Mouse (Mus musculus): ENCODE measurements at regions not wholly inside any gene's neighbourhood (a gene's known extent, or its start where the extent isn't known, plus 50 kb on each side); places are given as distances from the start of the nearest gene placed in this dataset.
"Not testable (repeated sequence)": the region's sequence is repeated elsewhere in the genome, so short reads cannot be mapped to it uniquely, and the experiment has no call there.

GRCm38 (mm10) chr12:29087245-29087644, 335.6 kb downstream of the Eipr1 start:
- not testable (repeated sequence) for TF ChIP-seq POLR2A (IDR thresholded peaks at IDR 0.05; ENCODE audit: insufficient read depth, low read length); CTCF (IDR thresholded peaks at IDR 0.05; ENCODE audit: low read depth, low read length)
- peak; percentile 95 for TF ChIP-seq EP300 (IDR thresholded peaks at IDR 0.05; ENCODE audit: insufficient read depth, low read depth, low read length)

All from ES-Bruce4 (cell line).